Mouse (Mus musculus): ENCODE measurements at regions not wholly inside any gene's neighbourhood (a gene's known extent, or its start where the extent isn't known, plus 50 kb on each side); places are given as distances from the start of the nearest gene placed in this dataset.

GRCm38 (mm10) chr1:105087623-105088022 lies 268.9 kb downstream of the Rnf152 start:
- TF ChIP-seq CTCF (IDR thresholded peaks at IDR 0.05; ENCODE audit: extremely low read depth, insufficient read depth, insufficient read length, insufficient replicate concordance) (no peak), POLR2A (IDR thresholded peaks at IDR 0.05; ENCODE audit: low read depth, low read length) (no peak)

Measured in spleen, adult 2 months (tissue).